Mouse (Mus musculus): ENCODE results near the gene Bcor.

Bcor gene

GRCm38 (mm10) chrX:12062121-12062931 lies 97.8 kb downstream of the Bcor start:
- DNase-seq, result no peak

- no peak for DNase-seq
Observed at GRCm38 (mm10) chrX:12060848-12061247, 99.3 kb downstream of the Bcor start.

- peak; percentile 68 to 71 for DNase-seq
Observed at GRCm38 (mm10) chrX:12057210-12057609, 102.9 kb downstream of the Bcor start.

- no peak for DNase-seq
Observed at GRCm38 (mm10) chrX:12053315-12053914, 106.7 kb downstream of the Bcor start.

GRCm38 (mm10) chrX:12052651-12053050 lies 107.5 kb downstream of the Bcor start:
- no peak for DNase-seq

- no peak for DNase-seq
Observed at GRCm38 (mm10) chrX:12048721-12049120, 111.4 kb downstream of the Bcor start.

- DNase-seq, result no peak
Observed at GRCm38 (mm10) chrX:12048166-12048565, 112.0 kb downstream of the Bcor start.

- DNase-seq, result no peak
Observed at GRCm38 (mm10) chrX:12047223-12047911, 112.8 kb downstream of the Bcor start.

GRCm38 (mm10) chrX:12046676-12047075 lies 113.5 kb downstream of the Bcor start:
- DNase-seq, result no peak

GRCm38 (mm10) chrX:12043352-12043751 lies 116.8 kb downstream of the Bcor start:
- DNase-seq, result no peak

GRCm38 (mm10) chrX:12041453-12041852 lies 118.7 kb downstream of the Bcor start:
- no peak for DNase-seq

- no peak for DNase-seq
Observed at GRCm38 (mm10) chrX:12014726-12015464, 145.3 kb downstream of the Bcor start.

GRCm38 (mm10) chrX:12010660-12011059 lies 149.5 kb downstream of the Bcor start:
- no peak for DNase-seq

GRCm38 (mm10) chrX:12009046-12009445 lies 151.1 kb downstream of the Bcor start:
- peak; percentile 30 to 38 for DNase-seq

GRCm38 (mm10) chrX:12007832-12008540 lies 152.2 kb downstream of the Bcor start:
- DNase-seq, result no peak

- peak; percentile 41 to 56 for DNase-seq
Observed at GRCm38 (mm10) chrX:12006882-12007753, 153.0 kb downstream of the Bcor start.

GRCm38 (mm10) chrX:12006031-12006881 lies 153.9 kb downstream of the Bcor start:
- peak; percentile 48 to 64 for DNase-seq

GRCm38 (mm10) chrX:12005181-12006030 lies 154.7 kb downstream of the Bcor start:
- no peak for DNase-seq

GRCm38 (mm10) chrX:12004416-12004815 lies 155.7 kb downstream of the Bcor start:
- no peak for DNase-seq

Data from cerebellum, postnatal 25 days (tissue).